Mouse (Mus musculus) adrenal gland, adult 8-10 months (tissue): ENCODE data around the gene Fam120b. TPM values are rescaled to one million over a fixed set of nuclear protein-coding genes. Genes with fewer than 3 reads are reported as not detected.

Source experiments
- DNase-seq: peaks from one replicate; pipeline ENCODE4 v3.0.0; 2022
- total RNA-seq, 4 experiments: library from RNA; stranded (reverse); gene quantifications; 2 replicates each; pipeline ENCODE4 v1.2.4; 2022

The Fam120b gene
- total RNA-seq, 4 experiments from 2014 or later: 23.3 to 35.0 (median 30.0) TPM

GRCm38 (mm10) chr17:15380641-15381051 is 15.4 kb upstream of the Fam120b start:
- peak; percentile 49 for DNase-seq

- no peak for DNase-seq
These were observed 14.7 kb upstream of the Fam120b start for GRCm38 (mm10) chr17:15381092-15381860.

GRCm38 (mm10) chr17:15381869-15382660 is 13.9 kb upstream of the Fam120b start:
- no peak for DNase-seq

- DNase-seq: no peak
These were observed 12.6 kb upstream of the Fam120b start for GRCm38 (mm10) chr17:15383360-15383759.

- DNase-seq: no peak
These were observed 7.1 kb upstream of the Fam120b start for GRCm38 (mm10) chr17:15388892-15389291.

- DNase-seq: no peak
These were observed 6.6 kb upstream of the Fam120b start for GRCm38 (mm10) chr17:15389356-15389755.

GRCm38 (mm10) chr17:15401716-15402115 is 5.7 kb downstream of the Fam120b start:
- DNase-seq: no peak

- no peak for DNase-seq
These were observed 10.6 kb downstream of the Fam120b start for GRCm38 (mm10) chr17:15406576-15406975.

- no peak for DNase-seq
These were observed 13.3 kb downstream of the Fam120b start for GRCm38 (mm10) chr17:15409261-15409660.

GRCm38 (mm10) chr17:15410861-15411260 is 14.9 kb downstream of the Fam120b start:
- DNase-seq: no peak

GRCm38 (mm10) chr17:15416596-15417215 is 20.7 kb downstream of the Fam120b start:
- DNase-seq: no peak

GRCm38 (mm10) chr17:15419534-15419933 is 23.5 kb downstream of the Fam120b start:
- DNase-seq: no peak

GRCm38 (mm10) chr17:15420021-15420603 is 24.1 kb downstream of the Fam120b start:
- no peak for DNase-seq

GRCm38 (mm10) chr17:15421446-15421845 is 25.4 kb downstream of the Fam120b start:
- DNase-seq: no peak

GRCm38 (mm10) chr17:15422666-15423065 is 26.7 kb downstream of the Fam120b start:
- no peak for DNase-seq

- DNase-seq: peak; percentile 8
These were observed 27.2 kb downstream of the Fam120b start for GRCm38 (mm10) chr17:15423080-15423765.

GRCm38 (mm10) chr17:15425931-15426330 is 29.9 kb downstream of the Fam120b start:
- no peak for DNase-seq

GRCm38 (mm10) chr17:15429451-15429850 is 33.4 kb downstream of the Fam120b start:
- DNase-seq: no peak

GRCm38 (mm10) chr17:15429937-15430336 is 33.9 kb downstream of the Fam120b start:
- DNase-seq: peak; percentile 16

- DNase-seq: no peak
These were observed 35.1 kb downstream of the Fam120b start for GRCm38 (mm10) chr17:15431021-15431514.

GRCm38 (mm10) chr17:15431551-15431950 is 35.5 kb downstream of the Fam120b start:
- no peak for DNase-seq

GRCm38 (mm10) chr17:15432036-15432435 is 36.0 kb downstream of the Fam120b start:
- DNase-seq: no peak
